Mouse (Mus musculus): ENCODE results near the gene Rgs3.
"Not testable (repeated sequence)": the region's sequence is repeated elsewhere in the genome, so short reads cannot be mapped to it uniquely, and the experiment has no call there.

Gene Rgs3

GRCm38 (mm10) chr4:62551966-62552365, 7.7 kb upstream of the Rgs3 start:
- DNase-seq (ENCODE audit: low spot score): no peak

DNA sequence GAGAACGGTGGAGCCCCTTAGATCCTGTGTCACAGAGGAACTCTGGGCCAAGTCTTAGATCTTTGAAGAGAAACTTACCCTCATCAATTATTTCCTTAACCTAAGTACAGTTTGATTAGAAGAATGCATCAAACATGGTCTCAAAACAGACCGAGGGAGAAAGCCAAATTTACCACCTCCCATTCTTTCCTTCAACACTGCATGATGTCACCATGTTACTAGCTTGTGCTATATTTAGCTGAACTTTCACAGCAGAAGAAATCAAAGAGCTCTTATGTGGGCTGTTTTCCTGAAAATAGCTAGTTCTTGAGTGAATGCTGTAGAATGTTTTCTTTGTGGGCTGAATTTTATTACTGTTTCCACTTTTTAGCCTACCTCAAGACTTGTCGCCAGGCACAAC, 2.2 kb upstream of the Rgs3 start:
- no peak for DNase-seq (ENCODE audit: low spot score)

DNA sequence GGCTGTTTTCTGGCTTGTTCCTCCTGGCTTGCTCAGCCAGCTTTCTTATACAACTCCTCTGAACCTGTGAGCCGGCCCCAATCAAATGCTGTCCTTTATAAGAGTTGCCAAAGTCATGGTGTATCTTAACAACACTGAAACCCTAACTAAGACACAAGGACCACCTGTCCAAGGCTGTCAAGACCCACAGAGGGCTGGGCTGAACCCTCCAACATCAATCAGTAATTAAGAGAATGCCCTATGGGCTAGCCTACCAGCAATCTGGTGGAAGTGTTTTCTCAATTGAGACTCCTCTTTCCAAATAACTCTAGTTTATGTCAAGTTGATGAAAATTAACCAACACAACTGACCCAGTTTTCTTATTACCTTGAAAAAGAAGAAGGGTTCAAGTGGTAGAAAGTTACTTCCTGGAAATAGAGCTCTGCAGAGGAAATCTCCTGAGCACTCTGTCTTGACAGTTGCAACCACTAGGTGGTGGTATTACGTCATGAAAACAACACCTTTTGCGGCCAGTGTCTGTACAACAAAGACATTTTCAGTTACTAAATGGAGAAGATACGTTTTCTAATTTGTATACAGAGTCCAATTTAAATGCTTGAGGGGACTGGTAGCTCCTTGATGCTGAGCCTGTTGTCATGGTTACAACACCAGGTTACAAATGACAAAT, 1.4 kb downstream of the Rgs3 start:
- DNase-seq (ENCODE audit: low spot score): peak; percentile 91

DNA sequence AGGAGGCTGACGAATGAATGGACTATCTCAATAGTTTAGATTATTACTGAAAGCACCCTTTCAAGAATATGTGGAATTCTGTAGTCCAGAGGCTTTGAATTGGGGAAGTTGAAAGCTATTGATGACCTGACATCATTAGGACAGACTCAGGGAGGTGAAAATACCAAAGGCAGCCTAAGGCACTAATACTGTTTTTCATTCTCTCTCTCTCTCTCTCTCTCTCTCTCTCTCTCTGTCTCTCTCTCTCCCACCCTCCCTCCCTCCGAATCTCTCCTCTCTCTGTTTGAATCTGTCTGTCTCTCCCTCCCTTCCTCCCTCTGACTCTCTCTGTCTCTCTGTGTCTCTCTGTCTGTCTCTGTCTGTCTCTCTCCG, 2.0 kb downstream of the Rgs3 start:
- no peak for DNase-seq (ENCODE audit: low spot score)

DNA sequence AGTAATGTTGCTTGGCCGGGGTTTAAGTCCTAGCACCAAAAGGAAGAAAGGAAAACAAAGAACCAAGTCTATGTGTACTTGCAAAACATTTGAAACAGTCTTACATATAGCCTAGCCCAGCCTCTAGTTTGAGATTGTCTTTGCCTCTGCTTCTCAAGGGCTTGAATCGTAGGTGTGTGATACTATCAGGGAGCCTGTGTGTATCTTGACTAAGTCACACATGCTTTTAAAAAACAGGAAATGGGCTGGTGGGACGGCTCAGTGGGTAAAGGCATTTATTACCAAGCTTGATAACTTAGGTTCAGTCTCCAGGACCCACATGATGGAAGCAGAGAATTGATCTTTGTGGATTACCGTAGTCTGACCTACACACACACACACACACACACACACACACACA, 2.4 kb downstream of the Rgs3 start:
- no peak for DNase-seq (ENCODE audit: low spot score)

DNA sequence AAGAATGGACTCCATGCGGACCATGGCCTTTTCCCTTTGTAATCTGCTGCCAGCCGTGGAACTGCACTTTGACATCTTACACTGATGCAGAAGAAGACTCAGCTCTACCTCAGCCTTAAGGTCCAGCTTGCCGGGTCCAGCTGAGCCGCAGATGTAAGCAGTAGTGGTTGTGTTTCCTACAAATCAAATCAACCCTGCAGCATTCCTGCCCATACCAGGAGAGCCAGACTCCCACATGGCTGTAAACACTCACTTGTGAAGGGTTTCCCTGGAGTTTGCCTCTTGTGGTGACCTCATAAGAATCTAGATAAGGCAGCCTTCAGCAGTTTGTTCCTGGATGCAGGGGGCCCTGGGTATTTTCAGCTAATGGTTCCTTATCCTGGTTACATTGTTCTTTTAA, 6.9 kb downstream of the Rgs3 start:
- DNase-seq (ENCODE audit: low spot score): no peak

GRCm38 (mm10) chr4:62567696-62568095, 8.0 kb downstream of the Rgs3 start:
- DNase-seq (ENCODE audit: low spot score): no peak

DNA sequence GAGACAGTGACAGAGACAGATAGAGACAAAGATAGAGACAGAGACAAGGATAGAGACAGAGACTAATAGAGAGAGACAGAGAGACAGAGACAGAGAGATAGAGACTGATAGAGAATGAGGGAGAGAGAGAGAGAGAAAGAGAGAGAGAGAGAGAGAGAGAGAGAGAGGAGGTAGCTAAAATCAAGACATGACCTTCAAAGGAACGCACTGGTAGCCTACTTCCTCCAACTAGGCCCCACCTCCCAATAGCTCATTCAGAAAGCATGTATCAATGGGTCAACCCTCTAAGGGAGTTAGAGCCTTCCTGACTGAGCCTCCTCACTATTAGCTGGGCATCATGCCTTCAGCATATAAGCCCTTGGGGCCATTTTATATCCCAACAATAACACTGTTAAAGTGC, 8.7 kb downstream of the Rgs3 start:
- DNase-seq (ENCODE audit: low spot score): no peak

DNA sequence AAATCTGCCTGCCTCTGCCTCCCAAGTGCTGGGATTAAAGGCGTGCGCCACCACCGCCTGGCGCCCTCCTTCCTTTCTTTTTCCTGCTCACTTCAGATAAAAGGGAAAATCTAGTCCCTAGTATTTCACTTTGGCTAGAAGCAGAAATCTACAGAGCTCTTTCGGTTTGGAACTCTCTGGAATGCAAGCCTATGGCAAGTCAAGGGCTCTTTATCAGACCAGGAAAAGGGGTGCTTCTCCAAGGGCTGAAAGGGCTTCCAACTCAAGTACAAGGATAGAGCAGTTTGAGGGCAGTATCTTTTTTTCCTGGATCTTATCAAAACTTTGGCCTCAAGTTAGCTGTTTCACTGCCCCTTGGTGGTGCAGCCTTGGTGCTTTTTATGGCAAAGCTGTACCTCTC, 10.0 kb downstream of the Rgs3 start:
- DNase-seq (ENCODE audit: low spot score): no peak

GRCm38 (mm10) chr4:62570029-62570428, 10.4 kb downstream of the Rgs3 start:
- no peak for DNase-seq (ENCODE audit: low spot score)

DNA sequence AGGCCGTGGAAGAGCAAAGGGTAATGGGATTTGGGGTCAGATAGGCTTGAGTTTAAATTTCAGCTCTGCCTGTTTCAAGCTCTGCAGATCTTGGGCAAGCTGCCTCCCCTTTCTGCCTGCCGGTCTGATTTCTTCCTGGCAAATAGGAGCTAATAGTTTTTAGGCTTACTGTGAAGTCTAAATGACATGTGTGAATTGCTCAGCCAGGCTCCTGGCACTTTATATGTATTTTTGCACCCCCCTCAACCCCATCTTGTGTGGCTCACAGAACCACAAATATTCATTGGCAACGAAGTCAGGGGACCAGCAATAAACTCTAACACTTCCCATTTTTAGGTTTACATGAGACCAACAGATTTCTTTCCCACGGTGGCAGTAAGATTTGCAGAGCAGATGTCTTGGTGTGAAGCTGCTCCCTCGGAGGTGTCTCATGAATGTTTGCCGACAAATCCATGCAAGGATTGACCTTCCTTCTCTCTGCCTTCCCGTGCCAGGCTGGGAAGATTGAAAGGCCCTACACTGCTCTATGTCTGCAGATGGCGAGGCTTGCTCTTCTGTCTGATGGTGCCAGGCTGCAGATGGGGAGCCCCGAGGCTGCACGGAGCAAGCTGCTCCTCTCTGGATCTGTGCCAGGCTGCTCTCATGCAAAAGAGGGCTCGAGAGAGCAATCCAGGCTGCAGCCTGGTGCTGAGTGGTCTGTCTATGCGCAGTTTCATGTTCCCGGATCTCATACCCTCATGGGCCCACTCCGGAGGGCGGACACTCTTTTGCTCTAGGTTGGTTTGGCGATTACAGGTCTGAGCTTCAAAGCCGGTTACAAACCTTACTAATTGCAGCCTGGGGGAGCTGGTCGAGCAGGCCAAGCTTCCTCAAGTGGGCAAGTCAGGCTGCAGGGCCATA, 23.0 kb downstream of the Rgs3 start:
- peak; percentile 64 for DNase-seq (ENCODE audit: low spot score)

DNA sequence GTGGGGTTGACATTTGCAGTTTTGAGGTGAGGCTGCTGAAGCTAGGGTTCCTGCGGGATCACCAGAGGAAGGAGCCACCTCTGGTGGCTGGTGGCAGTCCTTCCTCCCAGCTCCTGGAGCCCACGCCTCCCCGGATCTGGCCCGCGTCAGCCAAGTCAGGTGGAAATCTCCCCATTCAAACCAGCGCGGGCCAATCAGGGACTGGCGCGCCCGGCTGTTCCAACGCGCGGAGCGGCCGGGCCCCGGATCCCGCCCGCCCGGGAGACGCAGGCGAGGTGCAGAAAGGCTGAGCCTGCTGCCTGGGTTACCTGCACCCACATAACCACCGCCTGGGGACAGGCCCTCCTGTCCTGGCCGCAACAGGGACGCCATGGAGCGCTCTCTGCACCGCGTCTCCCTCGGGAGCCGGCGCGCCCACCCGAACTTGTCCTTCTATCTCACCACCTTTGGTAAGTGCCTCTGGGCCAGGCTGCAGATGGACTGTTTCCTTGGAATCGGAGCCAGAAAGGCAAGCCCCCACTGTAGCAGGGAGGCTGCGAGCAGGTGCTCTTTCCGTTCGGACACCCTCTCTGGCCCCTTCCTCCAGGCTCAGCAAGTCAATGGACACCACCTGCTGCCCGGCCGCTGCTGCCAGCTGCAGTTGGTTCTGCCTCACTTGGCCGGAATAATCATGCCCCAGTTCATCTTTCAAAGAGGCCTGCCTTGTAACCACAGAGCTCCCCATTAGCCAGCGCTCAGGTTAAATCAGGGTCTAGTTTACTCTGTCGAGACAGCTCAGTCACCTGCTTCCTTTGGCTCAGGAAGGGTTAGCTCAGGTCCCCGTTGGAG, 23.8 kb downstream of the Rgs3 start:
- peak; percentile 88 for DNase-seq (ENCODE audit: low spot score)

DNA sequence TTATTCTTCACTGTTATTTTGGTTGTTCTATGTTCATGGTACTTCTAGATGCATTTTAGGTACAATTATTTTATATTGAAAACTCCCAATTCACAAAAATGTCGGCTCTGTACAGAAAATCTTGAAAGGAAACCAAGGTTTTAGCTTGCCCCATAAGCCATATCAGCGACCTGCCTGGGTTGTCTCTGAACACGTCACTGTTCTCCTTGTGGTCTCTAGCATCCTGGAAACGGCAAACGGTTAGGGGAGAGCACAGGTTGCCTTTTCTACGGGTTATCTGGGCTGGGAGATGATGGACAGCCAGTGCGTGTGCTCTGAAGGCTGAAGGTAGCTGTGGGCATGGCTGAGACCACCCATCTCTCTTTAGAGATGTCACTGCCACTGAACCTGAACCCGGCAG, 27.4 kb downstream of the Rgs3 start:
- DNase-seq (ENCODE audit: low spot score): no peak

DNA sequence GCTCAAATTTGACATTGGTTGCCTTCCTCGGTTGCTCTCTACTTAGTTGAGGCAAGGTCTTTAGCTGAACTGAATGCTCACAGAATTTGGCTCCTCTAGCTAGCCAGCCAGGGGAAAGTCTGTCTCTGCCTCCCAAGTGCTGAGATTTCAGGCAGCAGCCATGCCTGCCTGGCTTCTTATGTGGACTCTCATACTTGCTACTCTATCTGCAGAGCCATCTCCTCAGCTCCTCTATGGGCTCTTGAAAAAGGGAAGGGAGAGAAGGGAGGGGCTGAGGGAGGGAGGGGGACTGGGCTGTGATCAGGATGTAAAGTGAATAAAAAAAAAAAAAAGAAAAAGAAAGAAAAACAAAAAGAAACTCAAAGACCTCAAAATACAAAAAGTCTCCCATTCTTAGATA, 31.2 kb downstream of the Rgs3 start:
- DNase-seq (ENCODE audit: low spot score): no peak

DNA sequence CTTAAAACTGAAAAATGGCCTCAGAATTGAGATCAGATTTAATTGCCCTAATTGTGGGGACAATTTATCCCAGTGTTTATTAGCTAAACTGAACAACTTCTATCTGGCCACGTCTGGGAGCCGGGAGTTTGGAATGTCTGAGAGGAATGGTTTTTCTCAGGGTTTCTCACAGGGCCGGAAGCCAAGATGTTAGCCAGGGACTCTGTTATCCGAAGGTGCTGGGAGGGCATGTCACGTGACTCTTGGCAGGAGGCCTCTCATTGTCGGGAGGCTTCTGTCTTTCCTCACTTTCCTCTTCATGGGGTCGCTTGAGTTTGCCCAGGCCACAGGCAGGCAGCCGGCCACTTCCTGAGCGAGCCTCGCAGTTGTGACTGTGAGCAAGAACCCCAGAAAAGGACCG, 31.7 kb downstream of the Rgs3 start:
- peak; percentile 44 for DNase-seq (ENCODE audit: low spot score)

DNA sequence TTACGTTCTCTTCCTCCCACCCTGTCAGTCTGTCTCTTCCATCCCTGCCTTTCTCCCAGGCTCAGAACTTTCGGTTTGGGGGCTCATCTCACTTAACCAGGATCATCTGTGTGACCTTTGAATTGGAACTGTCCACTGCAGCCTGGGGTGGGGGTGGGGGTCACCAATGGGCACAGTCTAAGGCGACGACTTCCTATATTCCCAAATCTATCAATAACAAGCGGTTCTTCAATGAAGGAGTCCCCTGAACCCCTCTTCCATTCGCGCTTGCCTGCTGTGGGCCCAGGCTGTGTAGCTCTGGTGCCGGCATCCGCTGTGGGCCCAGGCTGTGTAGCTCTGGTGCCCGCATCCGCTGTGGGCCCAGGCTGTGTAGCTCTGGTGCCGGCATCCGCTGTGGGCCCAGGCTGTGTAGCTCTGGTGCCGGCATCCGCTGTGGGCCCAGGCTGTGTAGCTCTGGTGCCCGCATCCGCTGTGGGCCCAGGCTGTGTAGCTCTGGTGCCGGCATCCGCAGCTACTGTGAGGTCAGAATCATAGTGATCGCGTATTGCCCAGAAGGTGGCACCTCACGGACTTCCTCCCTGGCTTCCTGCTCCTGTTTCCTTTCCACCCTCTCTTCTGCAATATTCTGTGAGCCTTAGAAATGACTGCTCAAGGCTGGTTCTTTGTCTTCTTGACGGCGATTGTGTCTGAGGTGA, 34.0 kb downstream of the Rgs3 start:
- DNase-seq (ENCODE audit: low spot score): not testable (repeated sequence)

DNA sequence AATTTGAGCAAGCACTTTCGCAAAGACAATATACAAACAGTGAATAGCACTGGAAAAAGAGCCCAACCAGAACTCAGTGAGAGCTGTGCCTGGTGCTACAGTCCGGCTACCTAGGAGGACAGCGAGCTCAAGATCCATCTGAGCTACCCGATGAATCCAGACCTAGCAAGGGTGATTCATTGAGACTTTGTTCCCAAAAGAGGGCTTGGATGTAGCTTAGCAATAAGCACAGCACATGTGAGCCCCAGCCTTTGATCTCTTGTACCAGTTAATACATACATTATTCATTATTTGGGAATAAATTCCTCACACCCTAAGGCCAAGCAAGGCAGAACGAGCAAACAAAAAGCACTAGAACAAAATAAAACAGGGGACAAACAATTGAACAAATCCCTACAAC, 34.8 kb downstream of the Rgs3 start:
- no peak for DNase-seq (ENCODE audit: low spot score)

DNA sequence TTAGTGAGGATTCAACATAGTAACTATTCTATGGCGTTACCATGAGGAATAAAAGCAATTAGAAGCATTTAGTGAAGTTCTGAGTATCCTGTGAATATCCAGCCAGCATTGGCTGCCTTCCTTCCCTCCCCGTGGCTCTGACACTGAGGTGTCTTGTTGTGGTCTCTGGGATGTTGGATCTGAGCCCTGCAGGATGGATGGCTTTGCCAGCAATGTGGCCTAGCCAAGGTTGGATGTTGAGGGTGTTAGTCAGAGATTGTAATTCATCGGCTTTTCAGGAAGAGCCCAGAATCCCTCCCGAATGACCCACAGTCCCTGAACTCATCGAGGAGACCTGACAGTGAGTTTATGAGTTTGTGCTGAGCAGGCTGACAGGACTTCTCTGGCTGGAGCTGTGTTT, 36.4 kb downstream of the Rgs3 start:
- no peak for DNase-seq (ENCODE audit: low spot score)

- no peak for DNase-seq (ENCODE audit: low spot score)
Measured at GRCm38 (mm10) chr4:62600549-62600948, 40.9 kb downstream of the Rgs3 start.

DNA sequence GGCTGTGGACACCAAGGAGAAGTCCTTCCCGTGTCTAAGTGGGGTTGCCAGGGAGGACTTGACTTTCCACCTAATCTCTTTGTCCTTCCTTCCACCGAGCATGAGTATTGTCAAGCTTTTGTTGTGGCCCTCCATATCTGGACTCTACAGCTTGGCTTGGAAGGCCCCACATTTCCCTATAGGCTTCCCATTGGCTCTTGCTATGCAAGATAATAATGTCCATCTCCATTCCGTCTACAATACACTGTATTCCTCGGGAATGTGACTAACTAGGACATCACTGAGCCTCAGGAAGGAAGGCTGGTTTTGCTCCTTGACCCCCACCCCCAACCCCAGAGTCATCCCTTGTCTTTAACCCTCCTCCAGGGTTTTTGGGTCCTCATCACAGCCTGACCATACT, 44.0 kb downstream of the Rgs3 start:
- no peak for DNase-seq (ENCODE audit: low spot score)

DNA sequence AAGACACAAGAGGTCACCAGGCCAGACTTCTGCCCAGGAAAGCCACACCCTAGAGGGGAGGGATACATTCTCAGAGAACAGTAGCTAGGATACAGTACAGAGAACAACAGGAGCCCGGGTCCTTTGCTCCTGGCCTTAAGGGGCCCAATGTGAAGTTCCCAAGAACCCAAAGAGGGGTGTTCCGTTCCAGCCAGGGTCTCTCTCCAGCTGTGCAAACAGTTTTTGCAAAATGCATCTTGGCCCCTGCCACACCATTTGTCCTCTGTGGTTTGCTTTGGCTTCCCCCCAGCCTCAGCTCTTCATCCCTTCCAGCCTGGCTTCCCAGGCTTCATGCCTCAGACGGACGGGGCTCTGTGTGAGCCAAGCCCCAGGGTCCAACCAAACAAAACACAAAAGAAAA, 44.4 kb downstream of the Rgs3 start:
- no peak for DNase-seq (ENCODE audit: low spot score)

DNA sequence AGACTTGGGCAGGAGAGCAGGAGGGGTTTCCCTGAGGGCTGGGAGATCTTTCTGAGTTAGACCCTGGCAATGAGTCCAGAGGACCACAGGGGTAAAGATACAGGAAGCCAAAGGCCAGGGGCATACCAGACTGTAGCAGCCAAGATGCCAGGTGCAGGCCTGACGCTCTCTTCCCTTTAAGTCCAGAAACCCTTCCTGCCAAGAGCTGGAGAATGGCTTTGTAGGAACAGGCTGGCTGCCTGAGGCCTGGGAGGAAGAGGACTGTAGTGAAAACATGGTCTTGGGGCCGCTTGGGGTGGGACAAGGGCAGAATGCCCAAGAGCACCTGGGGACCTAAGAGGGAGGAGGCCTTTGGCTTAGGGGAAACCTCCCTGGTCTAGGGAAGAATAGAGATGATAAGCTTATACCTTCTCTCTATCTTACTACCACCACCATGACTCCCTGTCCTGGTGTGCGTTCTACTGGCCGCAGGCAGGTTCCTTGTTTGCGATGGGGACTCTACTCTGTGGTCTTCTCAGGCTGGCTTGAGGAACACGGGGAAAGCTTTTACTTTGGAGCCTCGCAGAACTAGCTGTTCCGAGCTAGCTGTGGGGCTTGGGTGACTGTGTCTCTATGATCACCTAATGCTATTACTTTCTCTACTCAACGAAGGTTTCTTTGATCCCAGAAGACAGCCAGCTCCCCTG, 46.4 kb downstream of the Rgs3 start:
- DNase-seq (ENCODE audit: low spot score): no peak
